Mouse (Mus musculus) embryonic facial prominence, embryonic 12.5 days (tissue): ENCODE data around the gene Fbxl19. TPM values are rescaled to one million over a fixed set of nuclear protein-coding genes. Genes with fewer than 3 reads are reported as not detected.
A peak's percentile ranks its signal among the peaks of the same experiment; 100 is the strongest.

Source experiments
- ATAC-seq: fragments of 200-750 bp; cut with Nextera tagmentation; 2 replicates; pipeline ENCODE4 v1.8.0; 2017; ENCODE audit not compliant: insufficient number of reproducible peaks, insufficient read depth, low FRiP score, low TSS enrichment
- H3K27ac ChIP-seq: fragments of 300-500 bp; sonication (generic); 2 replicates; pipeline ENCODE4 v1.5.1; 2016; ENCODE audit warnings: mild to moderate bottlenecking
- H3K27me3 ChIP-seq: fragments of 300-500 bp; sonication (generic); 2 replicates; pipeline ENCODE4 v1.6.1; 2016; ENCODE audit warnings: mild to moderate bottlenecking, moderate library complexity
- H3K36me3 ChIP-seq: fragments of 300-500 bp; sonication (generic); 2 replicates; pipeline ENCODE4 v1.6.1; 2016; ENCODE audit warnings: mild to moderate bottlenecking
- H3K4me1 ChIP-seq: fragments of 300-500 bp; sonication (generic); 2 replicates; pipeline ENCODE4 v1.6.1; 2016
- H3K4me2 ChIP-seq: fragments of 300-500 bp; sonication (generic); replicated peaks from 2 replicates; pipeline ENCODE4 v1.6.1; 2016; ENCODE audit warnings: mild to moderate bottlenecking, moderate library complexity
- H3K4me3 ChIP-seq: fragments of 300-500 bp; sonication (generic); 2 replicates; pipeline ENCODE4 v1.5.1; 2016; ENCODE audit warnings: mild to moderate bottlenecking
- H3K9ac ChIP-seq: fragments of 300-500 bp; sonication (generic); 2 replicates; pipeline ENCODE4 v1.6.1; 2016; ENCODE audit warnings: mild to moderate bottlenecking, moderate library complexity
- H3K9me3 ChIP-seq: fragments of 300-500 bp; sonication (generic); 2 replicates; pipeline ENCODE4 v1.6.1; 2016; ENCODE audit warnings: mild to moderate bottlenecking, moderate library complexity
- WGBS: fragments of 180-500 bp; shearing (Covaris S2); methylation state at CpG from one replicate; pipeline ENCODE4 v1.1.7; 2016; 5-methylcytosine and 5-hydroxymethylcytosine counted together
- microRNA counts: library from miRNA; unstranded; fragments of <30 nt; microRNA quantifications from one replicate; lab custom pipeline; 2017
- microRNA-seq: library from miRNA; unstranded; fragments of <30 nt; microRNA quantifications from one replicate; pipeline ENCODE4, GENCODE M21; 2017
- polyA plus RNA-seq: library from polyadenylated mRNA; unstranded; fragments of >200 nt; fragmentation: Nextera tagmentation; extraction: Ambion mirVana; gene quantifications from 2 replicates; pipeline ENCODE4 v1.2.1, GENCODE M21; 2016

Fbxl19 gene
- polyA plus RNA-seq, 1 experiment from 2014 or later: 11.8 TPM

DNA sequence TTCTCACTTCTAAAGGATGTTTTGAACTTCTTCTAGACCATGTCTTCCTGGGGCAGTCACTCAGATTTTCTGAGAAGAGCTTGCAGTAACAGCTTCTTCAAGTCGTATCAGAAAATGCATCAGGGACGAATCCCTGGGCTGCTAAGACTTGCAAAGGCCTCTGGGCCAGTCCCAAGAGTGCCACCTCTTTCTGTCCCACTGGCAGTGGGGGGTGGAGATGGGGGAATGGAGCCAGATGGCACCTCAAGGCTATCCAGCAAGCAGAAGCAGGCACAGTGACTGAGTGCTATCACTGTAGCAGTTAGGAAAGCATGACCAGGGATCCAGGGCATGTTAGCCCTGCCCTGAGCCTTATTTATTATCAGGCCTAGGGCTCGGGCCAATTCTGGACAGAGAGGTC lies 67.9 kb downstream of the Fbxl19 start:
- peaks cover 50% of the 10 kb centered on the region for H3K36me3 ChIP-seq

DNA sequence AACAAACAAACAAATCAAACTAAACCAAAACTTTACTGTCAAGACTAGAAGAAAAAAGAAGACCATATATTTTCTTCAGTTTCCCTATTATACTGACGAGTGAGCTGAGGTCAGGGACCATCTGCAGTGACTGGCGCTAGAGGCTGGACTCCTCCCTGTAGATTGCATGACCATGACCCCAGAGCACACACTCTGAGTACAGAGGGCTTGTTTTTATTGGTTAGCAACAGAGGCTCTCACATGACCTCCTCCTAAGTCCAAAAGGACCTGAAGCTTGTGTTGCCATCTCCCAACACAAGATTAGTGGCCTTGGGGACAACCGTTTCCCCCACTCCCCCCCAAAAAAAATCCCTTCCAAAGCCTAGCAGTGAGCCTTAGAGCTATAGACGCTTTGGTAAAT lies 69.5 kb downstream of the Fbxl19 start:
- ATAC-seq: no peak
- H3K27ac ChIP-seq: no peak overlapping the region
- H3K9ac ChIP-seq: no peak overlapping the region
- 83% methylated on average over 4 of the region's 4 CpGs for WGBS
- no peaks in the 10 kb centered on the region for H3K9me3 ChIP-seq
- peaks cover 39% of the 10 kb centered on the region for H3K36me3 ChIP-seq
- no peak overlapping the region for H3K4me2 ChIP-seq
- H3K27me3 ChIP-seq: no peaks in the 10 kb centered on the region
- no peak overlapping the region for H3K4me3 ChIP-seq
- H3K4me1 ChIP-seq: peaks cover 8% of the 10 kb centered on the region; the same call in 1 of the 2 replicates

More for the DNA sequence above, 67.9 kb downstream of the Fbxl19 start:
- Histone ChIP-seq H3K9me3 (no peaks in the 10 kb centered on the region), H3K9ac (no peak overlapping the region), H3K27ac (no peak overlapping the region), H3K27me3 (no peaks in the 10 kb centered on the region), H3K4me1 (peaks cover 8% of the 10 kb centered on the region; the same call in 1 of the 2 replicates), H3K4me3 (no peak overlapping the region), H3K4me2 (no peak overlapping the region)
- ATAC-seq: no peak
- WGBS: 84% methylated on average over 3 of the region's 3 CpGs

DNA sequence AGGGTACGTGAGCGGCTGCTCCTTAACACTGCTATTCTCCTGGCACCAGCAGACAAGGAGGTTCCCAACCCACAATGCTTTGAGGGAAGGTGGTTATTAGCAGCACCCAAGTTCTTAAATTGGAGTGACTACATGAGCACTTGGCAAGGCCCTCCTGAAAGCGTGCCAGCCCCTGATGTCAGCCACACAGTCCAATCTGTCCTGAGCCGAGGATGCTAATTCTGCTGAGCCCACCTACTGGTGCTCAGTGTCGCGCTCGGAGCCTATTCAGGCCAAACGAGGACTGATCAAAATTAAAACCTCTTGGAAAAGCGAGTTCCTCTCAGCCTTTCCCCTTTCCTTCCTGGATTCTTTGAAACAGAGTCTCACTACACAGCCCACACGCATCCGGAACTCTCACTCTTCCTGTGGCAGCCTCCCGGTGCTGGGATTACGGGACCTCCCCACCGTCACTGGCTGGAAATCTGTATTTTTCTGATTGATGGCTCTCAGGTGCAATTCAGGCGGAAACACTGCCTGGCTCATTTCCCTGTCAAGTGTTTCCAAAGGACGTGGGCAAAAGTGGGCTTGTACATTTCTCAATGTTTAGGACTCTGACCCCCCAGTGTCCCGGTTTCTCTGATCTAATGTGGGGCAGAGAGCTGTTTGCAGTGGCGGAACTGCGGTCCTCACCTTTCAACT lies 70.0 kb downstream of the Fbxl19 start:
- Histone ChIP-seq H3K36me3 (peaks cover 34% of the 10 kb centered on the region), H3K4me1 (peaks cover 8% of the 10 kb centered on the region; the same call in 1 of the 2 replicates), H3K4me3 (no peak overlapping the region), H3K27me3 (no peaks in the 10 kb centered on the region), H3K9ac (no peak overlapping the region), H3K4me2 (no peak overlapping the region), H3K27ac (no peak overlapping the region), H3K9me3 (no peaks in the 10 kb centered on the region)
- WGBS: 87% methylated on average over 19 of the region's 19 CpGs
- no peak for ATAC-seq

DNA sequence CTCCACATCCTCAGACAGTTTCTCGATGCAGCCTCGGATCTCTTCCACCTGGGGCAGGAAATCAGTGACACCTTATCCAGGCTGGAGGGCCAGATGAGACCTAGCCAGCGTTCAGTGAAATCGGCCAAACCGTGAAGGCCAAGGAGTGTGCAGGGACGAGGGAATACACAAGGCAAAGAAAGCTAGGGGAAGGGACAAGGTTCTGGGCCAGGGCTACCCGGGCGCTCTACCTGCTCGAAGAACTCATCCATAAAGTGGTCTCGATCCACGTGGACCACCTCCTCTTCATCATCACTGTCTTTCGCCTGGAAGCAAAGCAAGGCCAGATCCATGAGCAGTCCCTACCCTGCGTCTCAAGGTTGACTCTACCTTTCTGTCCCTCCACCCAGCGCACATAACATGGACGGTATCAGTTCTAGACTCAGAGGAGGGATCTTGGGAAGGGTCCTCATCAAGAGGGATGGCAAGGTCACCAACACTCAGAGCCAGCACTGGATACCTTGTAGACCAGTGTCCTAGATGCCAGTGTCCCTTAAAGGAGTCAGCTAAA lies 70.8 kb downstream of the Fbxl19 start:
- Histone ChIP-seq H3K4me1 (peaks cover 8% of the 10 kb centered on the region; the same call in 1 of the 2 replicates), H3K36me3 (peaks cover 26% of the 10 kb centered on the region), H3K9ac (no peak overlapping the region), H3K4me3 (no peak overlapping the region), H3K9me3 (no peaks in the 10 kb centered on the region), H3K27me3 (no peaks in the 10 kb centered on the region), H3K27ac (no peak overlapping the region), H3K4me2 (no peak overlapping the region)
- ATAC-seq: no peak
- 92% methylated on average over 15 of the region's 15 CpGs for WGBS

DNA sequence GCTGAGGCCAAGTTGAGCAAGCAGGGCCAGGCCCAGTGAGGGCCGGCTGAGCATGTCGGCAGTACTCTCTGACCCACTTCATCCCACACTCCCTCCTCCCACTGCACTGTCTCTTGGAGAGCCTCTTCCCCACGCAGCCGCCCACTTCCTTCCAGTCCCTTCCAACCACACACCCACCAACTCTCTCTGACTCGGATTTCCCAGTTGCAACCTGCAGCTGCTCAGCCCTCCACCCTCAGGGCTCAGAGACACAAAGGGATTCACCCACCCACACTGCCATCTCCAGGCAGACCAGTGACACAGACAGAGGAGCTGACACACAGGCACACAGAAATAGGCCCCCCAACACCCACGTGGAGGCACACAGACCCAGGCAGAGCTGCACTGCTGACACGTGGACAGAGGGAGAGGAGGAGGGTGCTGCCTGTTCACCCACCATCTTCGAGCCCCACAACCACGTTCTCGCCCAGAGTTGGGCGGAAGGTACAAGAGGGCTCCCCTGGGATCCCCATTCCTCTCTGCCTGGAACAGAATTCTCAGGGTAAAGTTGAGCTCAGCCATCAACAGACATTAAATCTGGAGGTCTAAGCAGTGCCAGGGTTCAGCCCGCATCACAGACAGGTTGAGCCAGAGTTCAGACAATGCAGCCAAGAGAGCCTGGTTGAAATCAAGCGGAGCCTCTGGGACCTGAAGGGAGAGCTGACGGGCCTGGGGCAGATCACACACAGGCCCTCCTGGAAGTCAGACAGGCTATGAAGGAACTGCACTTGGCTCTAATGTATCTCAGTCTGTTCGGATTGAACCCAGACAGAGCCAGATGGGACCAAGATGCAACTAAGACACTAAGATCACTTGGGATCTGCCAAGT lies 71.8 kb downstream of the Fbxl19 start:
- Histone ChIP-seq H3K9me3 (no peaks in the 10 kb centered on the region), H3K9ac (0 out of 2 replicates have a peak overlapping the region, but pooled peaks have one; percentile 15), H3K4me2 (no peak overlapping the region), H3K4me1 (peaks cover 8% of the 10 kb centered on the region; the same call in 1 of the 2 replicates), H3K4me3 (no peak overlapping the region), H3K27ac (no peak overlapping the region), H3K36me3 (peaks cover 16% of the 10 kb centered on the region), H3K27me3 (no peaks in the 10 kb centered on the region)
- ATAC-seq: 0 out of 2 replicates have a peak, but pooled peaks have one; percentile 29
- 64% methylated on average over 15 of the region's 15 CpGs for WGBS

DNA sequence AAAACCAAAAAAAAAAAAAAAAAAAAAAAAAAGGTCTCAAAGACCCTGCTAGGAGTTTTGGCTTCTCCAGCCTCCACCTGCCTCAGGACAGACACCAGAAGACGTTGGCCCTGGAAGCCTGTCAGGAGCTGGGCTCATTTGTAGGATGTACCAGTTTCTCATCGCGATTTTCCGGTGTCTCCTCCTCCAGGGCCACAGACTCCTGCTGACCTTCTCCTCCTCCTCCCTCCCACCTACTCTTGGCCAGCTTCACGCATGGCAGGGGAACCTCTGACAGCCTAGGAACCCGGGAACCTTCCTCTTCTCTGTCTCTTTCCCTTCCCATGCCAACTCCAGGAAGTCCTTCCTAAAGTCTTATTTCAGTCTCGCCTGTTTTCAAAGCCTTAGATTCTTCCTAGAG lies 72.7 kb downstream of the Fbxl19 start:
- Histone ChIP-seq H3K27ac (no peak overlapping the region), H3K36me3 (peaks cover 13% of the 10 kb centered on the region), H3K4me1 (peaks cover 10% of the 10 kb centered on the region), H3K9ac (no peak overlapping the region), H3K4me2 (no peak overlapping the region), H3K9me3 (no peaks in the 10 kb centered on the region), H3K4me3 (no peak overlapping the region), H3K27me3 (no peaks in the 10 kb centered on the region)
- ATAC-seq: no peak
- 81% methylated on average over 7 of the region's 7 CpGs for WGBS

DNA sequence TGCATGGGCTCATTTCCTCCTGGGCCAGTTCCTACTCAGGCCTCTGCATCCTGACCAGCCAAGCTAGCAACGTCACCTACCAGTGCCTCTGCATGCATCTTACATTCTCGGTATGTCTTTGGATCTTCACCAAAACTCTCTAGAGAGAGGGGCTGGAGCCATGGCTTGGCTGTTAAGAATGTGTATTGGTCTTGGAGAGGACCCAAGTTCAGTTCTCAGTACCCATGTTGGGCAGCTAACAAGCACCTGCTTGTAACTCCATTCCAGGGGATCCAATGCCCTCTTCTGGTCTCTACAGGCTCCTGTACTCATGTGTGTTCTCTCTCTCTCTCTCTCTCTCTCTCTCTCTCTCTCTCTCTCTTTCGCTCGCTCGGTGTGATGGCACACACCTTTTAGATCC lies 73.4 kb downstream of the Fbxl19 start:
- Histone ChIP-seq H3K9ac (no peak overlapping the region), H3K27me3 (no peaks in the 10 kb centered on the region), H3K36me3 (peaks cover 13% of the 10 kb centered on the region), H3K4me3 (no peak overlapping the region), H3K4me1 (peaks cover 13% of the 10 kb centered on the region), H3K4me2 (no peak overlapping the region), H3K9me3 (no peaks in the 10 kb centered on the region), H3K27ac (0 out of 2 replicates have a peak overlapping the region, but pooled peaks have one; percentile 36)
- no peak for ATAC-seq
- 86% methylated on average over 5 of the region's 5 CpGs for WGBS

MicroRNAs encoded within 50 kb of the gene (microRNA counts, 519-probe panel; counts per million panel counts)
- 460 counts per million, percentile 65 among the panel's probes with 10 or more counts for microRNA mmu-miR-762 (lab: Ali Mortazavi, UCI)

Small RNA genes lying within 50 kb of the gene (microRNA-seq; reads per million reads assigned to microRNA genes)
- not detected for gene Mir762

Other genes with a start within 250 kb of the Fbxl19 start
- gene Srcap, start 232.6 kb upstream of the Fbxl19 start, polyA plus RNA-seq: 88.0 and 88.4 TPM in 2 replicates
- gene Gm42715, start 225.0 kb upstream of the Fbxl19 start, polyA plus RNA-seq: 16.9 and 17.2 TPM in 2 replicates
- gene Tmem265, start 183.2 kb upstream of the Fbxl19 start, polyA plus RNA-seq: 4.8 and 5.7 TPM in 2 replicates
- gene Phkg2, start 171.2 kb upstream of the Fbxl19 start, polyA plus RNA-seq: 39.3 and 42.9 TPM in 2 replicates
- gene Ccdc189, start 155.9 kb upstream of the Fbxl19 start, polyA plus RNA-seq: 11.0 and 11.3 TPM in 2 replicates
- 63.0 and 66.2 TPM in 2 replicates for gene Rnf40, start 155.8 kb upstream of the Fbxl19 start, polyA plus RNA-seq
- gene Zfp629, start 128.7 kb upstream of the Fbxl19 start, polyA plus RNA-seq: 24.6 and 25.1 TPM in 2 replicates
- gene Bcl7c, start 35.6 kb upstream of the Fbxl19 start, polyA plus RNA-seq: 127 and 141 TPM in 2 replicates
- gene Ctf1, start 31.8 kb upstream of the Fbxl19 start, polyA plus RNA-seq: 27.7 and 30.5 TPM in 2 replicates
- 0.55 and 0.68 TPM in 2 replicates for gene Ctf2, start 12.4 kb upstream of the Fbxl19 start, polyA plus RNA-seq
- gene Orai3, start 25.3 kb downstream of the Fbxl19 start, polyA plus RNA-seq: 16.7 and 17.5 TPM in 2 replicates
- gene Setd1a, start 32.1 kb downstream of the Fbxl19 start, polyA plus RNA-seq: 25.5 and 26.5 TPM in 2 replicates
- not detected in 2 replicates for gene Gm49388, start 41.1 kb downstream of the Fbxl19 start, polyA plus RNA-seq
- 10.3 and 10.9 TPM in 2 replicates for gene Hsd3b7, start 56.1 kb downstream of the Fbxl19 start, polyA plus RNA-seq
- gene Stx4a, start 79.8 kb downstream of the Fbxl19 start, polyA plus RNA-seq: 36.1 and 41.5 TPM in 2 replicates
- 9.1 and 10.0 TPM in 2 replicates for gene Stx1b, start 80.0 kb downstream of the Fbxl19 start, polyA plus RNA-seq
- 15.6 and 16.2 TPM in 2 replicates for gene Zfp646, start 131.7 kb downstream of the Fbxl19 start, polyA plus RNA-seq
- 31.8 and 32.9 TPM in 2 replicates for gene Zfp668, start 132.3 kb downstream of the Fbxl19 start, polyA plus RNA-seq
- gene Prss53, start 146.4 kb downstream of the Fbxl19 start, polyA plus RNA-seq: 1.2 and 1.3 TPM in 2 replicates
- gene Gm21974, start 150.9 kb downstream of the Fbxl19 start, polyA plus RNA-seq: not detected in 2 replicates
- gene Vkorc1, start 151.1 kb downstream of the Fbxl19 start, polyA plus RNA-seq: 88.6 and 93.5 TPM in 2 replicates
- 86.9 and 88.2 TPM in 2 replicates for gene Bckdk, start 159.5 kb downstream of the Fbxl19 start, polyA plus RNA-seq
- gene Kat8, start 168.0 kb downstream of the Fbxl19 start, polyA plus RNA-seq: 50.9 and 53.7 TPM in 2 replicates
- 8.3 and 8.4 TPM in 2 replicates for gene Prss8, start 185.6 kb downstream of the Fbxl19 start, polyA plus RNA-seq
- 10.5 and 11.2 TPM in 2 replicates for gene Prss36, start 202.2 kb downstream of the Fbxl19 start, polyA plus RNA-seq
- gene Fus, start 222.9 kb downstream of the Fbxl19 start, polyA plus RNA-seq: 582 and 594 TPM in 2 replicates
- 11.2 and 13.6 TPM in 2 replicates for gene Pycard, start 249.3 kb downstream of the Fbxl19 start, polyA plus RNA-seq